Mouse (Mus musculus) kidney, adult 18-20 months (tissue): ENCODE results near the gene Ptpn12.

Source experiments
- DNase-seq: peaks from one replicate; pipeline ENCODE4 v3.0.0; 2021

Gene Ptpn12

GRCm38 (mm10) chr5:21017075-21017474, 38.6 kb downstream of the Ptpn12 start:
- peak; percentile 11 for DNase-seq

DNA sequence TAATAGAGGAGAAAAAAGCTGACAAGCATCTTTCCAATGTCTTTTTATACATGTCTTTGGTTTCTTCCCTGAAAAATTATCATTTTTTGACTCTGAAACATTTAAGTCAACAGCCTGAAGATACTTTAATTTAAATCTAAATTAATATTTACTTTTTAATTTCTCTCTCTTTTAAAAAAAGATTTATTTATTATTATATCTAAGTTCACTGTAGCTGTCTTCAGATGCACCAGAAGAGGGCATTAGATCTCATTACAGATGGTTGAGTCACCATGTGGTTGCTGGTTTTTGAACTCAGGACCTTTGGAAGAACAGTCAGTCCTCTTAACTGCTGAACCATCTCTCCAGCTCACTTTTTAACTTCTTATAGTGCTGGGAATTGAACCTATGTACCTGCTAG, 44.8 kb downstream of the Ptpn12 start:
- no peak for DNase-seq

GRCm38 (mm10) chr5:21002723-21003122, 53.0 kb downstream of the Ptpn12 start:
- DNase-seq = no peak

DNA sequence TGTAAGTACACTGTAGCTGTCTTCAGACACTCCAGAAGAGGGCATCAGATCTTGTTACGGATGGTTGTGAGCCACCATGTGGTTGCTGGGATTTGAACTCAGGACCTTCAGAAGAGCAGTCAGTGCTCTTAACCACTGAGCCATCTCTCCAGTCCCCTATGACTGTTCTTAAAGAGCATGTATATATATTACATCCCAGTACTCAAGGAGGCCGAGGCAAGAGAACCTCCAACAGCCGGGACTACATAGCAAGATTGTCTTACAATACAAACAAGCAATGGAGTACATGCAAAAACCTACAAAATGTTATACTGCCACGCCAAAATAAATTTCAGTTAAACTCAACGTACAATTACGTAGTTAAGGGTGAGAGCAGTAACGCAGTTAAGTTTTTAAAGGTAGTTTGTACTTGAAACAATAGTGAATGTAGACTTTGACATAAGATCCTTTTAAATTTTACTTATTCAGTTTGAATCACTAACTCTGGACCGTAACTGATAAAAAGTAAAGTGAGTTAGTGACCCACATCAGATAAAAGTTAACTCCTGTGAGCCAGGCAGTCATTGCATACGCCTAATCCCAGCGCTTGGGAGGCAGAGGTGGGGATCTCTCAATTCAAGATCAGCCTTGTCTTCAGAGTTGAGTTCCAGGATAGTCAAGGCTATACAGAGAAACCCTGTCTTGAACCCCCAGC, 53.9 kb downstream of the Ptpn12 start:
- DNase-seq = no peak

DNA sequence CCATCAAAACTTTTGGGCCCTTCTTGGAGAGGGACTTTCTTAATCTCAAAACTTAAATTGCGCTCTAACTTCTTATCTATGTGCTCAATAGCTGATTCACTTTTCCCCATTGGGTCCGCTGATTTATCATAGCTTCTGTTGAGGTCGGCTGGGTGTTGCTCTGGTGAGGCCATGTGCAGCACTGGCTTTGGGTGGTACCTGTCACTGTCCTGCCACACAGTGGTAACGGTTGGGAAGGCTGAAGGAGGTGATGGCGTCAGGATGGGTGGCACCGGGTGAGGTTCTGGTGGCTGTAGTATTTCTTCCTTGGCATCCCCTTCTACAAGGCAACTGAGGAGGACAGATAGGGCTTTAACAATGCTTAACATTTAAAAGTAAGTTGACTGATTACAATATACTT, 57.3 kb downstream of the Ptpn12 start:
- no peak for DNase-seq

DNA sequence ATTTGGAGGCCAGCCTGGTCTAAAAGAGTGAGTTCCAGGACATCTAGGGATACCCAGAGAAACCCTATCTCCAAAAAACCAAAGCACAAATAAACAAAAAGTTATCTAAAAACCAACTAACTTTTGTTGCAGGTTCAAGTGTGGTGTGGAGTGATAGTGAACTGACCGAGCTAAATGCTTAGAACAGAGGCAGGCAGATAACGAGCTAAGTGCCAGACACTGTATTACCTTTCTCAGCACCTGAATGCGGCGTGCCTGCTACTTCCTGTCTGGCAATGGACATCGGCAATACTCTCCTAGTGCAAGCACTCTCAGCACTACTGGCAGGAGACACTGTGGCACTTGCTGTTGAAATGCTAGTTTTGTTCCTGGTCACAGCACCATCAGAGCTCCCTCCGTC, 58.2 kb downstream of the Ptpn12 start:
- no peak for DNase-seq

GRCm38 (mm10) chr5:20990062-20990809, 65.5 kb downstream of the Ptpn12 start:
- DNase-seq = no peak

DNA sequence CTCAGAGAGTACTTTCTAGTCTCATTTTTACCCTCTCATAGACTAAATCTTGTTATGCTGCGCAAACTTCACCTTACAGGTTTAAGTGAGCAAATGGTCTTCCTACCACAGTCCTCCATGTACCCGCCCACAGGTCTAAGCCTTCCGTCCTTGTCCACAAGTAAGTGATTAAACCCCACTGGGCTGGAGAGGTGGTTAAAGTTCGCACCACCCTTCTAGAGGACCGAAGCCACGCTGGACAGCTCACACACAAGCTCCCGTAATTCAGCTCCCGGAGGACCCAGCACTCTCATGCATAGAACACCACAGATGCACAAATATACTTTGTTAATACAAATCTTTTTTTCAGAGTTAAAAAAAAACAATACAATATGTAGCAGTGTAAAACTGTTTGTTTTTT, 69.4 kb downstream of the Ptpn12 start:
- DNase-seq = no peak

DNA sequence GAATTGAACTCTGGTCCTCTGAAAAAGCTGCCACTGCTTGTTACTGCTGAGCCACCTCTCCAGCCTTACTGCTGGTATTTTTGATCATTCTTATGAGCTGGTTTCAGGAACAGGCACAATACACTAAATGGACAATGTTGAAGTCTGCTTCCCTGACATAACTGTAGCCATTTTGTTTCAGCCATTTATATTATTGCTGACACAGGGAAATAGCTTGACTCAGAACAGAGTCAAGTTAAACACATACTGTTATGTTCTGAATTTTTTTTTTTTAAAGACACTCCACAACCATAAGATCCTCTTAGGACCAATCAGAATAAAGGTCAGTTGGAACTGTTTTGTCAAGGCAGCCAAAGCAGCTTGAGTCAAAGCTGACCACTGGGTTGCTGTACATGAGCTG, 72.2 kb downstream of the Ptpn12 start:
- no peak for DNase-seq

- DNase-seq = no peak
Observed at GRCm38 (mm10) chr5:20974690-20975089, 81.0 kb downstream of the Ptpn12 start.

DNA sequence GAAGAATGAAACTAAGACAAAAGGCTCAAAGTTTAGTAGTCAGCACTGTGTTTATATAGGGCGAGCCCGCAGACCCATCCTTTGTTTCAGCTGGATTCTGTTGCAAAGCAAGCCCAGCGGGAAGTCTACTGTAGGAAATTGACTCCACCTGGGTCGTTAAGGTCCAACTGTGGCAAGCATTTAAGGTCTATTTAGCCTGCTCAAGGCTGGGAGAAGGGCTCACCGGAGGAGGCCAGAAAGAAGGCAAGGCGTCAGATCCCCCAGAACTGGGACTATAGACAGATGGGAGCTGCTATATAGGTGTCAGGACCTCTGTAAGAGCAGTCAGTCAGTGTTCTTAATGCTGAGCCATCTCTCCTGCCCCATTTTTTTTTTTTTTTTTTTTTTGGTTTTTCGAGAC, 81.7 kb downstream of the Ptpn12 start:
- no peak for DNase-seq

GRCm38 (mm10) chr5:20973069-20973468, 82.6 kb downstream of the Ptpn12 start:
- no peak for DNase-seq

DNA sequence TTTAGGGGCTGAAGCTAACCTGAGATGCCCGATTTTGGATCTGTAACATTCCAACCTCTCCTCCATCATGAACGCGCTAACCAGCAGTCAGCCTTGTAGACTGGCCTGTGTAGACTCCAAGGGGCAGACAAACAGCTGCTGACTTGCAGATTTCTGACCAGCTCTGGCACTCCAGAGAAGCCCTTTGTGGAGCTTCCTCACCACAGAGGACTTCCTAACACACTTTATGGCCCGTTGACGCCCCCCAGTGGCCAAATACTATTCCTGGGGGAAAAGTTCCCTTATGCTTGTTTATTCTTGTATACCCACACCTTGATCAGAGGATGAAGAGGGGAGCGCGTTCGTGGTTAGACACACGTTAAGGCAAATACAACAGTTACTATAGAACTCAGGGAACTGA, 86.7 kb downstream of the Ptpn12 start:
- peak; percentile 80 for DNase-seq

GRCm38 (mm10) chr5:20968493-20968892, 87.2 kb downstream of the Ptpn12 start:
- no peak for DNase-seq

DNA sequence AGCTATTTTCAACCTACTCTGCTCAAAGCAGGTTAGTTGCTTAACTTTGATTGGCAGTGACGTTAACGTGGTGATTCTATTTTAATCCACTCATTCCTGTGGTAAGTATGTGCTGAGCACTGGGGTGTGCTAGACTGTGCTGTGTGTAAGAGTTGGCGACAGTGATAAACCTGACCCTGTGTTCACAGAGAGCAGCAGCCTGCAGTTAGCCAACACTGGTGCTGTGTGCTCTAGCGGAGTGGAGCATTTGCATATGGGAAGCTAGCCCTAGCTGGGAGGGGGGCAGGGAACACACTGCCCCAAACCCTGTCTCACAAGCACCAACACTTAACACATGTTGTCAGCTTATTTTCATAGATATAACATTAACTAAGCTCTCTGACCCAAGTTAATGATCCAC, 87.8 kb downstream of the Ptpn12 start:
- peak; percentile 57 for DNase-seq

- no peak for DNase-seq
Observed at GRCm38 (mm10) chr5:20964446-20964845, 91.3 kb downstream of the Ptpn12 start.

- DNase-seq = no peak
Observed at GRCm38 (mm10) chr5:20963295-20963694, 92.4 kb downstream of the Ptpn12 start.

GRCm38 (mm10) chr5:20960927-20961326, 94.8 kb downstream of the Ptpn12 start:
- no peak for DNase-seq

GRCm38 (mm10) chr5:20956298-20956697, 99.4 kb downstream of the Ptpn12 start, which contains the start of gene Rsbn1l:
Rsbn1l (minus strand) TSS chr5:20956398.
- DNase-seq = no peak

DNA sequence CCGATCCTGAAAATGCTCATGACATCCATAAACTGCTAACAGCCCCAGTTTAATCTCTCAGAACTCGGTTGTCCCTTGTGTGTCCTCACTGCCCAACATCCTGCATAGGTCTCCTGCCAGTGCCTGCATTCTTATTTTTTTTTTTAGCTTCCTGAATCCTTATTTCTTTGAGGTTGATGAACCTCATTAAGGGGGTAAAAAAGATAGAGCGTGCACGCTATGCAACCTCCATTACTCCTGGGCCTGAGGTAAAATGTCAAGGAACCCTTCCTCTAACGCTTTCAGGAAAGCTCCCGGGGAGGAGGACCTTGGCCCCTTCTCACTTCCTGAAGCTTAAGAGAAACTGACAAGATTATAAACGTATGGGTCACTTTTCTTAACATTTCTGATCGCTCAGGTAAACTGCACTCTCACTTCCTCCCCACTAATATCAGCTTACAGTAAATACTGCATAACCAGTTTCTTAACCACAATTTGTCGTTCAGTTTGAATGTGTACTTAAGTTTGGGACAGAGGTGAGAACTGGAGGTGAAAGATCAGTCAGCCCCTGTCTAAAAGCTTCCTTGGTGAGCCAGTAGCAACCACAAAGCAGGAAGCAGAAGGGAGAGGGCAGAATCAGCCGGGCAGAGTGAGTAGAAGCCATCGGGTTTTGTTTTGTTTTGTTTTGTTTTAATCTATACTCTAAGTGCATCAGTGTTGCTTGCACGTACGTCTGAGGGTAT, 100.4 kb downstream of the Ptpn12 start:
- no peak for DNase-seq

DNA sequence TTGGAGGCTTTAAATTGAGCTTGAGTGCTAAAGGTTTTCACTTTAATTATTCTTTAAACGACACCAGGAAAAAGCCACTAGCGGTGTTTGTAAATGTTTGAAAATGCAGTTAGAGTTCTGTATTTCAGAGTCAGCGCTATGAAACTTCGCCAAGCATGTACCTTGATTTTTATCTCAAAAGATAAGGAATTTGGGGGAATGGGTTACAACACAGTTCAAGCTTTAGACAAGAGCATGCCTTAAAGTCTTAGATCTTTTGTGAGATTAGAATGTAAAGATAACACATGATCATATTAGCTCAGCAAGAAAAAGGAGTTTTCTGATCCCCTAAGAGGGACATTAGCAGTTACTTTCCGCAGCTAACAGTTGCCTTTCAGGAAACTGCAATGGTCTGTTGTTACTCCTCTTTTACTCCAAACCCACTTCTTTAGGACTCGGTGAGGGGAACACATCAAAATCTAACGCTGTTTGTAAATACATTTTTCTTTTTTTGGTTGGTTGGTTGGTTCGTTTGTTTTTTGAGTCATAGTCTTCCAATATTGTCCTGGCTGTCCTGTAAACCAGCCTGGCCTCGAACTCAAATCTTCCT, 103.3 kb downstream of the Ptpn12 start:
- DNase-seq = no peak

DNA sequence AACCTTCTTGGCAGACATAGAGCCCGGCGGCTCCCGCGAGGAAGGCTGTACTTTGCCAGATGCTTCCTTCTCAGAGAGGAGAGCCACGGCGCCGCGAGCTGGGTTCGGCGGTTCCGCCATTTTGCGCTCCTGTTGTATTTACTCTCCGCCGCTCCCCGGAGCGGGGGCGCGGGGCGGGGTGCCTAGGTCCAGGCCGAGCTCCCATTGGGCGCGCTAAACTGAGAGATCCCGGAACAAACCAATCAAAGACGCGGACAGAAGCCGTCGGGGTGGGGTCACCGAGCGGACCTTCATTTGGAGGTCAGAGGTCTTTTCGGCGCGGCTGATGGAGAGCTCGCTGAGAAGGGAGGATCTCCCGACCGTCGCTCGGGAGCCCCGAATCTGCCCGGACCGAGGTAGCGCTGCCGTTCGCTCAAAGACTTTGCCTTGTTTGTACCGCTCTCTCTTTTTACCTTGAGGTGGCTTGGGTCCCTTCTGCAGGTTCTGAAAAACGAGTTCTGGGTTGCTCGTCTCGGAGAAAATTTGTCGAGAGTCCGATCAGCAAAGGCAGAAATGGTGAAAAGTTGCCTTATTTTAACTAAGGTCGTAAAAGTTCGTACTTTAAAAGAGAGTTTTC, 103.9 kb downstream of the Ptpn12 start:
- peak; percentile 96 for DNase-seq
